Mouse (Mus musculus): Measurements from ENCODE around the gene Tmem222. TPM values are rescaled to one million over a fixed set of nuclear protein-coding genes. Genes with fewer than 3 reads are reported as not detected.

Gene Tmem222
- total RNA-seq, 2 experiments from 2014 or later = 16.0 to 52.0 TPM

DNA sequence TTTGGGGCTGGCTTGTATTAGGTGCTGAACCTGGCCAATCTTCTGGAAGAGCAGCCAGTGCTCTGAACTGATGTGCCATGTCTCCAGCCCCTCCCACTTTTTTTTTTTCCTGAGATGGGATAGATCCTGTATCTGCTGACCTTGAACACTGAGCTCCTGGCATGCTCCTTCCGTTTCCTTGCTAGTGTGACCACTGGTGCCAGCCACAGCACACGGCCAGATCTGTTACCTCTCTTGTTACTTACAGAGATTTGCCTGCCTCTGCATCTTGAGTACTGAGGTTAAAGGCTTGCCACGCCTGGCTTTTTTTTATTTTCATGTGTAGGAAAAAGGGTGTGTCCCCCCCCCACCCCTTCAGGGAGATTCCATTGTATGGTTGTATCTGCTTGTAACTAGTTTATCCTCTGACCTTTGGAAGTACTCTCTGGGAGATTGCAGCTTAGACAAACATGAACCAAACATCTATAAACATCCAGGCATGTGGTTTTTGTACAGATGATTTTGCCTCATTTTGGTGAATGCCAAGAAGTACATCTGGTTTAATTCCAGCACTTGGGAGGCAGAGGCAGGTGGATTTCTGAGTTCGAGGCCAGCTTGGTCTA lies 9.0 kb upstream of the Tmem222 start:
- ATAC-seq (replicated peaks; ENCODE audit: poor library complexity, severe bottlenecking) = no peak

GRCm38 (mm10) chr4:133285950-133286349 lies 8.4 kb upstream of the Tmem222 start:
- no peak for ATAC-seq (replicated peaks; ENCODE audit: poor library complexity, severe bottlenecking)

- ATAC-seq (replicated peaks; ENCODE audit: poor library complexity, severe bottlenecking) = no peak
These were observed 7.7 kb upstream of the Tmem222 start for GRCm38 (mm10) chr4:133285299-133285698.

DNA sequence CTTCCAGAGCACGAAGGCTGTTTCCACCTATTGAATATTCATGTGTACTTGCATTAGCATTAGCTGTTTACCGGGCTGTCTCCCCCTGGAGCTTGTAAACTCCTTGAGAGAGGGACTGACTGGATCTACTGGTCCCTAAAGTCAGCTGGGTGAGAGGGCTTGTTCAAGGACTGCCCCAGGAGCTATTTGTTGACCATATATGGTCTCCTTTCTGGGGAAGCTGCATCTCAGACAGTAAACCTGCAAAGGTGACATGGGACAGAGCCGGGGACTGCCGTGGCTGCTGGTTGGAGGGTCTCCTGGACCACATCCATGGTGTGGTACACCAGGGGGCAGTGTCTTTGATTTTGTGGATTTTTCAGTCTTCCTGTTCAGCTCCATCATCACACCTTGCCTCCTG lies 5.1 kb upstream of the Tmem222 start:
- no peak for ATAC-seq (replicated peaks; ENCODE audit: poor library complexity, severe bottlenecking)

- no peak for ATAC-seq (replicated peaks; ENCODE audit: poor library complexity, severe bottlenecking)
These were observed 4.4 kb upstream of the Tmem222 start for GRCm38 (mm10) chr4:133281951-133282481.

- ATAC-seq (replicated peaks; ENCODE audit: poor library complexity, severe bottlenecking) = no peak
These were observed 3.9 kb upstream of the Tmem222 start for GRCm38 (mm10) chr4:133281513-133281912.

GRCm38 (mm10) chr4:133278482-133278881 lies 890 bp upstream of the Tmem222 start:
- ATAC-seq (replicated peaks; ENCODE audit: poor library complexity, severe bottlenecking) = no peak

GRCm38 (mm10) chr4:133278067-133278466 lies 475 bp upstream of the Tmem222 start:
- ATAC-seq (replicated peaks; ENCODE audit: poor library complexity, severe bottlenecking) = peak; percentile 24; the same call in 1 of the 2 replicates

- ATAC-seq (replicated peaks; ENCODE audit: poor library complexity, severe bottlenecking) = no peak
These were observed 6.7 kb downstream of the Tmem222 start for GRCm38 (mm10) chr4:133270929-133271328.

DNA sequence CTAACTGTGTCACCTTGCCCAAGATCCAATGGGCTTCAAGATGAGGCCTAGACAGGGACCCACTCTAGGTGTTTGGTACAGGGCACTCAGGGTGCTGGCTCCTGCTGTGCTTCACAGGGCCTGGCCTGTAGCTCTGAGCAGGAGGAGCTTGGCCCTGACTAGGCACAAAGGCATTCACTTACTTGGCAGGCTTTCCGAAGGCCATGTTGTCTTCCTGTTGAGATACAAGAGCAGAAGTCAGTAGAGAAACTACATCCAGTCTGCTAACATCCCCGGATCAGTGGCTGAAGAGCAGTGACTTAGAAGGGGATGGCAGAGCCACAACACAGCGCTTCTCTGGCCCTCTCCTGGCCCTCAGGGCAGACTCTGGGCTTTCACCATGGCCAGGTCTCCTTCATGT lies 8.0 kb downstream of the Tmem222 start:
- no peak for ATAC-seq (replicated peaks; ENCODE audit: poor library complexity, severe bottlenecking)

GRCm38 (mm10) chr4:133268931-133269330 lies 8.7 kb downstream of the Tmem222 start:
- no peak for ATAC-seq (replicated peaks; ENCODE audit: poor library complexity, severe bottlenecking)

- ATAC-seq (replicated peaks; ENCODE audit: poor library complexity, severe bottlenecking) = no peak
These were observed 11.2 kb downstream of the Tmem222 start for GRCm38 (mm10) chr4:133266248-133266880.

- no peak for ATAC-seq (replicated peaks; ENCODE audit: poor library complexity, severe bottlenecking)
These were observed 11.8 kb downstream of the Tmem222 start for GRCm38 (mm10) chr4:133265759-133266158.

DNA sequence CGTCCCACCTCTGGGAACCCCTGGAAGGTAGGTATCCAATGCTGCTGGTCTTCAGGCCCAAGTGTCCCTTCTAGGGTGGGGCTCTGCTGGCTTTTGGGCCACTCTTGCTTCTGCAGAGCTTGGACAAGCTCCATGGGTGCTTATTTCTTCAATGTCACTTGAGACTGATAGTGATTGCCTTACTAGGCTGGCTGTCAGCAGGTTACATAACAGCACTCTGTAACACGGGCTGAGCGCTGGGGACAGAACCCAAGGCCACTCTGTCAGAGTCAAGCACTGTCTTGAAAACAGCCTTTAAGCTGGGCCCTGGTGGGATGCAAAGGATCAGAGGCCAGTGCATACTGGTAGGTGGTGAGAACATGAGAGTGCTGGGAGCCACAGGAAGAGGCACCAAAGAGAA lies 12.3 kb downstream of the Tmem222 start:
- ATAC-seq (replicated peaks; ENCODE audit: poor library complexity, severe bottlenecking) = no peak

DNA sequence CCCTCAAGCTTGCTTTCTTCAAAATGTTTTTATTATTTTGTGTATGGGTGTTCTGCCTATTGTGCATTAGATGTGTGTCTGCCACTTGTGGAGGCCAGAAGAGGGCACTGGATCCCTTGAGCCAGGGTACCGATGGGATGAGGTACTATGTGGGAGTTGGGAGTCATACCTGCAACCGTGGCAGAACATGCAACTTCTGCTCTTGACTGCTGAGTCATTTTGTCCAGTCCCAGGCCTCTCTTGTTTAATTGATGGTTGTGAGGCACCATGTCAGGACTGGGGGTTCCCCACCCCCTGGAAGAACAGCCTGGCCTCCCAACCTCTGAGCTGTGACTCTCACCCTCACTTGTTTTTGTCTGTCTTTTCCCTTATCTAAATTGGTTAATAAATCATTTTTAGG lies 13.0 kb downstream of the Tmem222 start:
- no peak for ATAC-seq (replicated peaks; ENCODE audit: poor library complexity, severe bottlenecking)

- ATAC-seq (replicated peaks; ENCODE audit: poor library complexity, severe bottlenecking) = no peak
These were observed 13.8 kb downstream of the Tmem222 start for GRCm38 (mm10) chr4:133263756-133264155.

DNA sequence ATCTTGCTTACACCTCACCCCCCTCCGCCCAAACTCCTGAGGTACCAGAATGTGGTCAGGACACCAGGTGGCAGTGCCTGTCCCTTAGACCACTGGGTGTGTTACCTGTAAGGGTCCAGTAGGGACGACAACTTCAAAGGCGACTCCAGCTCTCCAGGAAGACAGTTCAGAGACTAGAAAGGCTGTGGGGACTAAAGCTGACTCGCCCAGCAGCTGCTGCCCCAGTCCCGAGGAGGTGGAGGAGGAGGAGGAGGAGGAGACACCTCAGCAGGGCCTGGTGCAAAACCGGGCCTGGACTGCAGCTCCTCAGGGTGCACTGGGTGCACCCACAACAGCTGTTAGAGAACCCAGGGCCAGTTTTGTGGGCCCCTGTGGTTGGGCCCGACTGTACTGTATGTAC lies 14.7 kb downstream of the Tmem222 start, which contains the start of gene Sytl1:
Sytl1 (minus strand) TSS at position 232 of the 400 bp plus-strand sequence.
- peak; percentile 21; the same call in 1 of the 2 replicates for ATAC-seq (replicated peaks; ENCODE audit: poor library complexity, severe bottlenecking)

DNA sequence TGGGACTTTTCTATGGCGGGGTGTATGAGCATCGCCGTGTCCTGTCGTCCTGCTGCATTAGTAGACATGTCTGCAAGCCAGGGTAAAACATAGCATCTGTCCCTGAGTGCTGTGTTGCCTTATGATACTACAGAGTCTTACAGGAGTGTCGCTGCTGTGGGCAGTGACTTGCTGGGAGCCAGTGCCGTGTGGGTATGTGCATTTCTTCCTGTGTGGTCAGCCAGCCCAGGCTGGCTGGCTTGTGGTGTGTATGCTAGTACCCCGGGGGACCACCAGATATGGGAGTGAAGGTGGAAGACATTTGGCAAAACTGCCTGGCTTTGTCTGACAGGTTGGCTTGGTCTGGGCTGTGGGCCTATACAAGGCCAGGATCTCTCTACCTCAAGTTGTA lies 15.2 kb downstream of the Tmem222 start:
- ATAC-seq (replicated peaks; ENCODE audit: poor library complexity, severe bottlenecking) = peak; percentile 39; the same call in 1 of the 2 replicates

- ATAC-seq (replicated peaks; ENCODE audit: poor library complexity, severe bottlenecking) = peak; percentile 70
These were observed 15.8 kb downstream of the Tmem222 start for GRCm38 (mm10) chr4:133261641-133262374.

DNA sequence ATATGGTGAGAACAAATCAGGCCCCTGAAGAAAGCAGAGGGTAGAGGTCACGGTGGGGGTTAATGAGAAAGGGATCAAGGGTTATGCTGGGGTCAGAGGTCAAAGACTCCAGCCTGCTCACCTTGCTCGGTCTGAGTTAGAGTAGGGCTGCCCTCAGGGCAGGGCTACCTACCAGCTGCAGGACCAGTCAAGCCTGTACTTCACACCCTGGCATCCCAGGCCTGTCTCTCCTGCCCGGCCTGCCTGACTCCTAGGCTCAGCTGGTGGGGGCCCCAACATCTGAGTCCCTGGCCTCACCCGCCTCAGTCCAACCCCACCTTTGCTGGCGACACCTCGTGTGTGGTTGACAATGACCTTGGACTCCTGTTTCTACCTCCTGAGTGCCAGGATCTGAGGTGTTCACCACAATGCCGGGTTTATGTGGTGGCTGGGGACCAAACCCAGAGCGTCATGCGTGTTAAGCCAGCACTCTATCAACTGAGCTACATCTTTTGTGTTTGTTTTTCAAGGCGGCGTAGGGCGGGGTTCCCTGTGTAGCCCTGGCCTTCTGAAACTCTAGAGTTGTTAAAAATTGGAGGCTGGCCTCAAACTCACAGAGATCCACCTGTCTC lies 19.7 kb downstream of the Tmem222 start:
- ATAC-seq (replicated peaks; ENCODE audit: poor library complexity, severe bottlenecking) = no peak

DNA sequence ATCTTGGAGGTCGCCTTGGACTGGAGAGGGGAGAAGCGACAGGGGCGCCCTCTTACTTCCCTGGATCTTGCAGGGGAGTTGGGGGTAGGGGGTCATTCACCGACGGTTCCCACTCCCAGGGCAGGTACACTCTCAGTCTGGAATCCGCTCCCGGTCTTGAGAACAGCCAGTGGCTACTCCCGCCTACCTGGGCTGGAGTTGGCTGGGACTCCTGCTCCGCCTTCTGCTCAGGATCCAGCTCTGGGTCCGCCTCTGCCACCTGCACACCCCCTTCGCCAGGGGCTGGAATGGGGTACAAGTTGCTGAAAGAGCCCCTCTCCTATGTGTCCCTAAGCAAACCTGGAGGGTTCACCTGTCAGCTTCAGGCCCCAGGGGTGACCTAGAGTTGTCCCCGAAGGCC lies 20.4 kb downstream of the Tmem222 start:
- ATAC-seq (replicated peaks; ENCODE audit: poor library complexity, severe bottlenecking) = no peak
